Mouse (Mus musculus) ES-E14 (cell line): ENCODE measurements at regions not wholly inside any gene's neighbourhood (a gene's known extent, or its start where the extent isn't known, plus 50 kb on each side); places are given as distances from the start of the nearest gene placed in this dataset.

Source experiments
- DNase-seq: peaks from one replicate; pipeline ENCODE4 v3.0.0-alpha.2; 2013; ENCODE audit warnings: low read depth, low spot score
- H3K27ac ChIP-seq: 2 replicates; pipeline ENCODE4 v1.5.1; 2012; ENCODE audit warnings: low read depth, mild to moderate bottlenecking, low read length, moderate library complexity, mixed read lengths; ENCODE audit not compliant: poor library complexity, insufficient read depth, severe bottlenecking
- H3K36me3 ChIP-seq: 2 replicates; pipeline ENCODE4 v1.6.1; 2012; ENCODE audit warnings: mild to moderate bottlenecking, low read length, moderate library complexity, mixed read lengths; ENCODE audit not compliant: control insufficient read depth, poor library complexity, insufficient read depth, severe bottlenecking
- H3K4me1 ChIP-seq, 2 experiments: fragments of 150-350 bp in 1 of 2; sonication (generic) in 1 of 2; 2 replicates each; pipeline ENCODE4 v1.6.1; 2012; ENCODE audit warnings: low read length in 2 of 2, mild to moderate bottlenecking in 1 of 2, mixed read lengths in 1 of 2; ENCODE audit not compliant: control insufficient read depth in 2 of 2, insufficient read depth in 2 of 2, poor library complexity in 1 of 2
- H3K4me3 ChIP-seq, 2 experiments: fragments of 150-350 bp in 1 of 2; sonication (generic) in 1 of 2; 2 replicates each; pipeline ENCODE4 v1.5.1; 2012; ENCODE audit warnings: low read length in 2 of 2, low read depth in 1 of 2, mild to moderate bottlenecking in 1 of 2, mixed read lengths in 1 of 2; ENCODE audit not compliant: insufficient read depth in 1 of 2, poor library complexity in 1 of 2, severe bottlenecking in 1 of 2
- H3K9ac ChIP-seq: 2 replicates; pipeline ENCODE4 v1.6.1; 2012; ENCODE audit warnings: low read depth, mild to moderate bottlenecking, low read length, mixed read lengths; ENCODE audit not compliant: poor library complexity, insufficient read depth, severe bottlenecking
- H3K9me3 ChIP-seq: fragments of 150-350 bp; sonication (generic); 2 replicates; pipeline ENCODE4 v1.6.1; 2012; ENCODE audit warnings: low read depth, mild to moderate bottlenecking, low read length; ENCODE audit not compliant: control insufficient read depth, insufficient read depth
- CHD2 ChIP-seq: IDR thresholded peaks from 2 replicates; pipeline ENCODE4 v1.6.1; 2014; ENCODE audit warnings: mild to moderate bottlenecking, low read depth, low read length, inconsistent platforms
- HCFC1 ChIP-seq: IDR thresholded peaks from 2 replicates; pipeline ENCODE4 v1.6.1; 2012; ENCODE audit warnings: low read length, inconsistent platforms, borderline replicate concordance; ENCODE audit not compliant: insufficient read depth
- MAFK ChIP-seq: IDR thresholded peaks from 2 replicates; pipeline ENCODE4 v1.6.1; 2014; ENCODE audit warnings: mild to moderate bottlenecking, low read depth, low read length, inconsistent platforms; ENCODE audit not compliant: insufficient read depth
- ZC3H11A ChIP-seq: IDR thresholded peaks from 2 replicates; pipeline ENCODE4 v1.6.1; 2012; ENCODE audit warnings: low read depth, mild to moderate bottlenecking, inconsistent platforms, low read length, borderline replicate concordance
- ZNF384 ChIP-seq: IDR thresholded peaks from 2 replicates; pipeline ENCODE4 v1.6.1; 2012; ENCODE audit warnings: low read depth, low read length, inconsistent platforms
- in situ Hi-C, 2 experiments: fragments of 600-800 bp; cut with MboI; formaldehyde crosslinking; loops; one replicate each; pipeline ENCODE4 v1.15.1; 2025; ENCODE audit warnings: low sequenced_read_pairs in 2 of 2, inconsistent platforms in 1 of 2; ENCODE audit not compliant: unreplicated experiment in 2 of 2

DNA sequence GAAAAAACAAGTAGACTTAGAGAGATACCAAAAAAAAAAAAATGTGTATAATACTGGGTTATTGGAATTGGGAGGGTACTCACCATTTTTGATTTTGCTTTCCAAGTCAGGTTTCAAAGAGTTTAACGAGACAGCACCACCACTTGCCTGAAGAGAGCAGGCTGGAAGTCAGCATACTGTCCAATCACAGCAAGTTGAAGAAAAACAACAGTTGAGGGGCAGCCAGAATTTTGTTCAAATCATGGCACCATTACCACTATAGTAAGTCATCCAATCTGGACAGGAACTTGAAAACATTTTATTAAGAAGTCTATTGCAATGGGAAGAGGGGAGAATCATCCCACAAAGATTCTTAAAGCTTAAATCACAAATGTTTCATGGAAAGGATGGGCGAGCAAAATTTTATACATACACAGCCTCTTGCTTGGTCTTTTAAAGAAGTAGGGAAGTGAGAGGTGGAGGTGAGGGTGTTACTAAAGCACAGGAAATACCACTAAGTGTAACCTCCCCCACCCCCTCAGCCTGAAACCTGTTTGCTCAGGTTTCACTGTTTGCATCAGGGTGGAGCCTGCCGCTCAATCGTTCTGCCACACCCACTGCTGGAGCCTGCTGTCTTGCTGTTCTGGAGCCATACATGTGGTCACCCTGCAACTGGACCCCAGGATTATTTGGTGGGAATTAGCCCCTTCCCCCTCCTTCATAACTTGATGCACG is 170.7 kb upstream of the 4933412E24Rik start:
- H3K27ac ChIP-seq, result no peak overlapping the region
- in situ Hi-C loops, result no loop called here
- H3K9me3 ChIP-seq, result no peaks in the 10 kb centered on the region
- no peaks in the 10 kb centered on the region for H3K4me1 ChIP-seq
- TF ChIP-seq ZC3H11A, result no peak
- TF ChIP-seq ZNF384, result no peak
- TF ChIP-seq HCFC1, result no peak
- TF ChIP-seq MAFK, result no peak
- no peak for TF ChIP-seq CHD2
- H3K36me3 ChIP-seq, result no peaks in the 10 kb centered on the region
- no peak overlapping the region for H3K9ac ChIP-seq
- no peak overlapping the region for H3K4me3 ChIP-seq
- no peak for DNase-seq

DNA sequence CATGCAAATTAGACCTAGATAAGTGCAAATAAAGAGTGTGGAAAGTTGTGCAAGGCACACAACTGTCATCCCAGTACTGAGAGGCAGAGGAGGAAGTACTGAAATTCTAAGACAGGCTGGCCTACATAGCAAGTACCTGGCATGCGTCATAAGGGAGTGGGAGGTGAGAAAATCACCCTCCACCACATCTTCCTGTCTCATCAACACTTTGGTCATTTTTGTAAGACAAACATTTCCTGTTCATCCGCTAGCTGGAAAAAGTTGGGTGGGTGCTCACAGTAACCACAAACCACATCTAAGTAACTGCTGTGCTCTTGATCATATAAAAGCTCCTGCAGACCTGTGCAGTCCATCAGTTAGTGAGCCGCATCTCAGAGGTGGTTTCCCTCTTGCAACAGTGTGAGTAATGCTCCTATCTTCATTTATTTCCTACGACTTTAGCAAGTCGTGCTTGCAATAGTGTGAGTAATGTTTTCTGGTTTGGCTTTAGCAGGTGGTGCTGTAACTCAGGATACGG is 125.2 kb upstream of the 4933412E24Rik start:
- H3K4me1 ChIP-seq, result no peaks in the 10 kb centered on the region
- H3K9me3 ChIP-seq, result no peaks in the 10 kb centered on the region
- H3K36me3 ChIP-seq, result no peaks in the 10 kb centered on the region
- peak; percentile 66 for DNase-seq
- no peak overlapping the region for H3K4me3 ChIP-seq
- H3K27ac ChIP-seq, result no peak overlapping the region
- in situ Hi-C loops, result no loop called here
- no peak for TF ChIP-seq MAFK
- TF ChIP-seq ZC3H11A, result no peak
- TF ChIP-seq CHD2, result no peak
- no peak for TF ChIP-seq HCFC1
- TF ChIP-seq ZNF384, result no peak
- no peak overlapping the region for H3K9ac ChIP-seq

DNA sequence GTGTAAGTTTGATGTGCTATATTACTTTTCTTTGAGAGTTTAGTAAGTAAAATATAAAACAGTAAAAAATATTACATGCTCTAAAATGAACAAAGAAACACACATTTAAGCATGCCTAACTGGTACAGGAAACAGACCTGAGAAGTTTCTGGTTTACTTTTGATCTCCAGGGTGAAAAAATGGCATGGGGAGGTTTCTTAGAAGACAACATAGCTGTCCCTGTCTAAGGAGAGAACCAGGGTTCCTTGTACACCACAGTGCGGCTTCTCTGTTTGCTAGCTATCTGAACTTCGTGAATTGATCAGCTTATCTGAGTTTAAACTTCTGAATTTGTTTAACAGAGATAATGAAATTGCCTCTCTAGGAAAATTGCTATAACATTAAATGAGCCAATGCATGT is 120.3 kb upstream of the 4933412E24Rik start:
- Histone ChIP-seq H3K9ac (no peak overlapping the region), H3K4me1 (no peaks in the 10 kb centered on the region), H3K4me3 (no peak overlapping the region), H3K27ac (no peak overlapping the region), H3K36me3 (no peaks in the 10 kb centered on the region), H3K9me3 (no peaks in the 10 kb centered on the region)
- in situ Hi-C loops, result no loop called here
- no peak for DNase-seq
- no peak for TF ChIP-seq MAFK
- no peak for TF ChIP-seq ZNF384
- no peak for TF ChIP-seq CHD2
- no peak for TF ChIP-seq ZC3H11A

DNA sequence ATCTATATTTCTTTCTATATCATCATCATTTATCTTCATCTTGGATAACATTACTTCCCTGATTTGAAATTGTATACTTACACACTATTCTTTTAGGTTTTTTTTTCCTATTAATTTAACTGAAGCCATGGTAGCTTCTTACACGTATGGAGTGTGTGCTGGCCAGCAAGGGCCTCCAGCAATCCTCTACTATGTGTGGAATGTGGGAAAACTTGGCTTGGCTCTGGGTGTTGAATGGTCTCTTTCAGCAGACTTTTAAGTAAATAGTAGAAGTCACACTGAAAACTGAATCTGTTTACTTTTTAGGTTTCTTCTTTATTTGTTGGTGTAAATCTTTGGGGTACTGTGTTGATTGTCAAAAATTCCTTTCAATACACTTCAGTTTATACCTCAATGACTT is 118.1 kb upstream of the 4933412E24Rik start:
- in situ Hi-C loops, result no loop called here
- TF ChIP-seq CHD2, result no peak
- TF ChIP-seq HCFC1, result no peak
- TF ChIP-seq ZNF384, result no peak
- no peak for TF ChIP-seq MAFK
- no peak for TF ChIP-seq ZC3H11A
- no peak overlapping the region for H3K4me3 ChIP-seq
- H3K4me1 ChIP-seq, result no peaks in the 10 kb centered on the region
- no peak overlapping the region for H3K9ac ChIP-seq
- H3K27ac ChIP-seq, result no peak overlapping the region
- DNase-seq, result no peak
- no peaks in the 10 kb centered on the region for H3K9me3 ChIP-seq
- no peaks in the 10 kb centered on the region for H3K36me3 ChIP-seq

DNA sequence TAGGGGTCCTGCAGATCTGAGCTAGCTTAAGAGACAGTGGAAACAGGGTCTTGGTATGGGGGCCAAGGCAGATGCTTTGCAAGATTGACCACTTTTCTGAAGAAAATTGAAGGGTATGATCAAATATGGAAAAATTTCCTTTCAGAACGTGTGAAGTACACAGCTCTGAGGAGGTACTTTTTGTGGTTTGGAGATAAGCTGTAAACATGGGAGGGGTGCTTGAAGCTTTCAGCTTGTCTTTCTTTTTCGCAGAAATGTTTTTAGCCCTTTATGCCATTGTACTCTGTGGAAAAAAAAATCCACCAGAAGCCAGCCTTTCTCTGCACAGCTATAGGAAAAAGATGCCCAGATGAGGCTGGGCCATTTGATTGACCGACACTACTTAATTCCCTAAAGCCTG is 116.3 kb upstream of the 4933412E24Rik start:
- DNase-seq, result no peak
- H3K9ac ChIP-seq, result no peak overlapping the region
- no peak overlapping the region for H3K4me3 ChIP-seq
- no peaks in the 10 kb centered on the region for H3K4me1 ChIP-seq
- in situ Hi-C loops, result no loop called here
- TF ChIP-seq CHD2 (no peak), HCFC1 (no peak)
- H3K9me3 ChIP-seq, result no peaks in the 10 kb centered on the region
- H3K27ac ChIP-seq, result no peak overlapping the region
- no peaks in the 10 kb centered on the region for H3K36me3 ChIP-seq
